Mouse (Mus musculus): ENCODE measurements at regions not wholly inside any gene's neighbourhood (a gene's known extent, or its start where the extent isn't known, plus 50 kb on each side); places are given as distances from the start of the nearest gene placed in this dataset.

DNA sequence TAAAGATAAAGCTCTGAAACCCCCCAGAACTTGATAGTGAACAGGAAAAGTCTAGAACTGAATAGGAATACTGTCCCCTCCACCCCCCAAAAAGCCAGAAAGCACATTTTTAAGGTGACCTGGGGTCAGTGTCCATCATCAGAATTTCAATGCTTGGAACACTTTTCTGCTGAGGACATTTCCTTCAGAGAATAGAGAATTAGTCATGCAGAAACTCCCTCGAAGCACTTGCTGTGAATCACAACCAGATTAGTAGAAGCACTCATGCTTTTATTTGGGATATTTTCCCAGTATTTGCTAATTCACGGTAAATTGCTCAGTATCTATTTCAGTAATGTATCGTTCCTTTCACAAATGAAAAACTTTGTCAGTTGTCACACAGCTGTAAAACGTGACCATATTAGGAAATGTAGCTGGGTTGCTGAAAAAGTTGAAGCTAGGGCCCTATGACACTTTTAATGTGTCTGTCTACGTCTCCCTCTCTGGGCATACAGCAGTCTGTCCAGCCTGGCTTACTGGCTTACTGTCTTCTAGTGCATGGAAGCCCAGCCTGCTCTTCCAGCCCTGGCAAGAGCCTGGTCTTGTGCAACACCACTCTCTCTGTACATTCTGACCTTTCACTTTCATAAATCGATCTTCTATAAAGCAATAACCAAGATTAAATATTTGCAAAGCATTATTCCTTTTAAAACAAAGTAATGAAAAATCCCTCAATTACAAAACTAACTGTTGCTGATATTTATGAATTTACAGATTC is 213.1 kb upstream of the Mctp2 start:
- Histone ChIP-seq H3K9ac (replicated peaks; ENCODE audit: low read depth) (no peak overlapping the region), H3K4me3 (ENCODE audit: low read depth, low read length) (no peak overlapping the region), H3K9me3 (ENCODE audit: low read length) (no peaks in the 10 kb centered on the region), H3K4me2 (replicated peaks; ENCODE audit: low read depth, low read length) (no peak overlapping the region), H3K4me1 (ENCODE audit: insufficient read depth, low read depth, low read length) (no peaks in the 10 kb centered on the region), H3K27me3 (replicated peaks; ENCODE audit: insufficient read depth, low read length) (no peaks in the 10 kb centered on the region), H3K36me3 (ENCODE audit: insufficient read depth, low read length) (no peaks in the 10 kb centered on the region), H3K27ac (ENCODE audit: low read length) (no peak overlapping the region)
- TF ChIP-seq CTCF (IDR thresholded peaks at IDR 0.05) (no peak), EP300 (IDR thresholded peaks at IDR 0.05) (no peak)
- whole genome bisulfite sequencing: 34% methylated on average over 6 of the region's 6 CpGs
- DNase-seq (ENCODE audit: low spot score) (peak; percentile 42), ATAC-seq (no peak)

DNA sequence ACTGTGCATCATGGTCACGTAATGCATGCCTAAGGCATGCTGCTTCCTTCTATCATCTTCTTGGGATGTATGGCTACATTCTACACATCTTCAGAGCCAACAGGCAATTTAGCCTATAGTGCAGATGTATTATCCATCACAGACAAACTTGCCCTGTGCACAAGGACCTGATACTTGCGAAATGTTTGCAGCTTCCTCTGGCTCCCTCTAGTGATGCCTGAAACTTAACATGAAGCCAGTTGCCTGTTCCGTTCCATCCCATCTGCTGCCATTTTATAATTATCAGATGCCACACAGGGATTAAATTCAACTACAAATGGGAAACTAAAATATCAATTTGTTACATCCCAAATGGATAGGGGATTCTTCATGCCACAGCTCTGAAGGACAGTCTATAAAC is 222.5 kb upstream of the Mctp2 start:
- Histone ChIP-seq H3K9me3 (ENCODE audit: low read length) (no peaks in the 10 kb centered on the region), H3K9ac (replicated peaks; ENCODE audit: low read depth) (no peak overlapping the region), H3K4me2 (replicated peaks; ENCODE audit: low read depth, low read length) (no peak overlapping the region), H3K27me3 (replicated peaks; ENCODE audit: insufficient read depth, low read length) (no peaks in the 10 kb centered on the region), H3K4me1 (ENCODE audit: insufficient read depth, low read depth, low read length) (no peaks in the 10 kb centered on the region), H3K27ac (ENCODE audit: low read length) (no peak overlapping the region), H3K4me3 (ENCODE audit: low read depth, low read length) (no peak overlapping the region), H3K36me3 (ENCODE audit: insufficient read depth, low read length) (no peaks in the 10 kb centered on the region)
- ATAC-seq: no peak
- TF ChIP-seq EP300 (IDR thresholded peaks at IDR 0.05) (no peak), CTCF (IDR thresholded peaks at IDR 0.05) (peak; percentile 43)
- DNase-seq (ENCODE audit: low spot score): no peak
- WGBS: 91% methylated on average over 3 of the region's 3 CpGs

DNA sequence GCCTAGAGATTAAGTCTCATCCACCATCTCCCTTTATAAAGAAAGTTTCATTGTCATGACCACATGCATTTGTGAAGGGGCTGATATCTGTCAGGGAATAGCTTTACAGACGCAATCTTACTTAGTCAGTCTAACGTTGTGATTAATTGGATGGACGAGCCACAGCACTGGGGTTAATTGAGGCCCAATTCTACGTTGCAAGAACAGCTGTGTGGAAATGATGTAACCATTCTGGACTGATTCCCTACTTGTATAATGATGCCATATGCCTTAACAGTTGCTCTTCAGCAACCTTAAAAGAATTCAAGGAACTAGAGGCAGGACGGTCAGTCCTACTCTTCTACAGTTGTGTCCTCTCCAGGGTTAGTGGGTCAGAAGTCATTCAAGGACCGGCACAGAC is 231.9 kb upstream of the Mctp2 start:
- no peak overlapping the region for H3K27ac ChIP-seq (ENCODE audit: low read length)
- H3K9ac ChIP-seq (replicated peaks; ENCODE audit: low read depth): no peak overlapping the region
- 67% methylated on average over 6 of the region's 6 CpGs for WGBS
- DNase-seq (ENCODE audit: low spot score) (peak; percentile 26), ATAC-seq (no peak; the same call in 1 of the 2 replicates)
- TF ChIP-seq EP300 (IDR thresholded peaks at IDR 0.05) (no peak), CTCF (IDR thresholded peaks at IDR 0.05) (no peak)
- no peaks in the 10 kb centered on the region for H3K9me3 ChIP-seq (ENCODE audit: low read length)
- H3K4me3 ChIP-seq (ENCODE audit: low read depth, low read length): no peak overlapping the region
- no peaks in the 10 kb centered on the region for H3K27me3 ChIP-seq (replicated peaks; ENCODE audit: insufficient read depth, low read length)
- no peak overlapping the region for H3K4me2 ChIP-seq (replicated peaks; ENCODE audit: low read depth, low read length)
- no peaks in the 10 kb centered on the region for H3K36me3 ChIP-seq (ENCODE audit: insufficient read depth, low read length)
- H3K4me1 ChIP-seq (ENCODE audit: insufficient read depth, low read depth, low read length): no peaks in the 10 kb centered on the region

DNA sequence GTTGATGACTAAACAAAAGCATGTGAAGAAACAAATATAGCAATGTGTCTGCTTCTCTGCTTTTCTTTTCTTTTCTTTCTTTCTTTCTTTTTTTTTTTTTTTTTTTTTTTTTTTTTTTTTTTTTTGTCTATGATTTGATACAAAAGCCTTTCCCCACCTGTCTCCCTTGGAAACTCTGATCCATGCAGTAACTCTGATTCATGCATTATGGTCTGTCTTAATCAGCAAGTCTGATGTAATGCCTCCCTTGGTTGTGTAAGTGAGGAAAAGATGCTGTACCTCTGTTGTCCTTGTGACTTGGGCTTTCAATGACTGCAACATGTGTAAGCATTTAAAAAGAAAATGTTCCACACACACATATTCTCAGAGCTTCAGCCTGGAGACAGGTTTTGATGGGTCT is 233.5 kb upstream of the Mctp2 start:
- no peaks in the 10 kb centered on the region for H3K4me1 ChIP-seq (ENCODE audit: insufficient read depth, low read depth, low read length)
- H3K4me2 ChIP-seq (replicated peaks; ENCODE audit: low read depth, low read length): no peak overlapping the region
- H3K27ac ChIP-seq (ENCODE audit: low read length): no peak overlapping the region
- no peaks in the 10 kb centered on the region for H3K9me3 ChIP-seq (ENCODE audit: low read length)
- TF ChIP-seq EP300 (IDR thresholded peaks at IDR 0.05) (no peak), CTCF (IDR thresholded peaks at IDR 0.05) (no peak)
- no peak overlapping the region for H3K4me3 ChIP-seq (ENCODE audit: low read depth, low read length)
- H3K27me3 ChIP-seq (replicated peaks; ENCODE audit: insufficient read depth, low read length): no peaks in the 10 kb centered on the region
- no peak overlapping the region for H3K9ac ChIP-seq (replicated peaks; ENCODE audit: low read depth)
- ATAC-seq: no peak
- no peaks in the 10 kb centered on the region for H3K36me3 ChIP-seq (ENCODE audit: insufficient read depth, low read length)
- no peak for DNase-seq (ENCODE audit: low spot score)

DNA sequence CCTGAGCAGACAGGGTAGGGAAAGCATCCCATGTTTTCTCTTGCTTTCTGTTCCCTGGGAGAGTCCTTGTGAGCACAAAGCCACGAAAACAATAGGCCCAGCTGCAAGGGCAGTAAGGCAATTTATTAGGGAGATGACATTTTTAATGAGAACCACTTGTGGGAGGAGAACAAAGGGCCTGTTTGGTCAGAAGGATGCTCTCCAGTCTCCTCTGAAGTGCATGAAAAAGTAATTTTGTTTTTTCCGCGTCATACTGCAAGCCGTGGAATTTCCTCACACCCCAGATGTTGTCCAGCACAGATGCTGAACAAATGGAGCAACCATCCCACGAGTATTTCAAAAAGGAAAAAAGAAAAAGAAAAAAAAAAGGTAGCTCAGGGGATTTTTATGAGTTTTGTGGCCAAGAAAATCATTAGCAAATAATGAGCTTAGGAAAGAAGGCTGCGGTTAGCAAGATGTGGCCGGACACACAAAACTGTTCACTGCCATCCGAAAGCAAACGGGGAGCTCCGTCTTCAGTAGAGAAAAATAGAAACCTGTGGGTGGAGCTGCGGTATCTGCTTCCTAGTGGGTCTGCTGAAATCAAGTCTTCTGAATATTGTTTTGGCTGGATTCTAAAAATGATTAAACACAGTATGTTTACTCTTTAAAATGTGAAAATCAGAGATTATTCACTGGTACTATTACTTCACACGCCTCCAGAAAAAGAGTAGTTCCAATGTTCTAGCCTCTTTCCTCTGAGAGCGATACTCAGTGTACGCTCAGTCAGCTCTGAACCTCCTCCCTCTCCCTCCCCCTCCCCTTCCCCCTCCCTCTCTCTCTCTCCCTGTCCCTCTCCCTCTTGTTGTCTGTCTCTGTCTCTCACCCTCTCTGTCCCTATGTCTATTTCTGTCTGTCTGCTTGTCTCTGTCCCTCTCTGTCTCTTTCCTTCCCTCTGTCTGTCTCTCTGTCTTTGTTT is 235.4 kb upstream of the Mctp2 start:
- no peaks in the 10 kb centered on the region for H3K9me3 ChIP-seq (ENCODE audit: low read length)
- 33% methylated on average over 14 of the region's 14 CpGs for WGBS
- no peak overlapping the region for H3K4me3 ChIP-seq (ENCODE audit: low read depth, low read length)
- H3K4me2 ChIP-seq (replicated peaks; ENCODE audit: low read depth, low read length): 0 out of 2 replicates have a peak overlapping the region, but pooled peaks have one; percentile 17
- no peaks in the 10 kb centered on the region for H3K4me1 ChIP-seq (ENCODE audit: insufficient read depth, low read depth, low read length)
- no peak overlapping the region for H3K27ac ChIP-seq (ENCODE audit: low read length)
- ATAC-seq: no peak
- TF ChIP-seq CTCF (IDR thresholded peaks at IDR 0.05): no peak
- TF ChIP-seq EP300 (IDR thresholded peaks at IDR 0.05): no peak
- H3K27me3 ChIP-seq (replicated peaks; ENCODE audit: insufficient read depth, low read length): no peaks in the 10 kb centered on the region
- H3K9ac ChIP-seq (replicated peaks; ENCODE audit: low read depth): no peak overlapping the region
- no peaks in the 10 kb centered on the region for H3K36me3 ChIP-seq (ENCODE audit: insufficient read depth, low read length)
- peak; percentile 9 for DNase-seq (ENCODE audit: low spot score)

DNA sequence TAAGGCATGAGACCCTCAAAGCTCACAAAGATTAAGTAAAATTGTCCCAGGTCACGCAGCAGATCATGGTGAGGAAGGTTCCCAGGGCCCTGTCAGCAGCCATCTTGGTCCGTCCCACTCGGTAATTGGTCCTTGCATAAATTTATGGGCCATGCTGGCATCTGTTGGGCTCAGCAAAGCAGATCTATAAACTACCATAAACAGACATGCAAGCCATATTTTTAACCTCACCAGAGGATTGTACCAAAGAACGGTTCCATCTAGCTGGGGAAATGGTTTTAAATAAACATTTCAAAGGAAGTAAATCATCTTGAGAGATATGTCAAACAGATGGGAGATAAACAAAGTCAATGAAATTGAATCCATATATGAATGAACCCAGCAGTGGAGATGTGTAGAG is 237.1 kb upstream of the Mctp2 start:
- no peaks in the 10 kb centered on the region for H3K27me3 ChIP-seq (replicated peaks; ENCODE audit: insufficient read depth, low read length)
- WGBS: 57% methylated on average over 4 of the region's 4 CpGs
- H3K9me3 ChIP-seq (ENCODE audit: low read length): no peaks in the 10 kb centered on the region
- no peak for ATAC-seq
- no peak for TF ChIP-seq EP300 (IDR thresholded peaks at IDR 0.05)
- TF ChIP-seq CTCF (IDR thresholded peaks at IDR 0.05): no peak
- H3K36me3 ChIP-seq (ENCODE audit: insufficient read depth, low read length): no peaks in the 10 kb centered on the region
- H3K4me3 ChIP-seq (ENCODE audit: low read depth, low read length): no peak overlapping the region
- DNase-seq (ENCODE audit: low spot score): no peak
- H3K4me1 ChIP-seq (ENCODE audit: insufficient read depth, low read depth, low read length): no peaks in the 10 kb centered on the region
- no peak overlapping the region for H3K9ac ChIP-seq (replicated peaks; ENCODE audit: low read depth)
- no peak overlapping the region for H3K4me2 ChIP-seq (replicated peaks; ENCODE audit: low read depth, low read length)
- H3K27ac ChIP-seq (ENCODE audit: low read length): no peak overlapping the region
